Mouse (Mus musculus): ENCODE measurements at regions not wholly inside any gene's neighbourhood (a gene's known extent, or its start where the extent isn't known, plus 50 kb on each side); places are given as distances from the start of the nearest gene placed in this dataset.

GRCm38 (mm10) chr14:46275455-46275854 lies 103.8 kb upstream of the Gm15217 start:
- DNase-seq (ENCODE audit: low read depth, low spot score) = no peak
- H3K9ac ChIP-seq (ENCODE audit: control insufficient read depth, low read depth, low read length, poor library complexity, severe bottlenecking) = no peak overlapping the region
- H3K9me3 ChIP-seq (replicated peaks; ENCODE audit: insufficient read depth, low read length) = no peaks in the 10 kb centered on the region
- H3K79me2 ChIP-seq (ENCODE audit: control insufficient read depth, insufficient read depth, low read length, poor library complexity) = no peaks in the 10 kb centered on the region
- H3K4me1 ChIP-seq (ENCODE audit: control insufficient read depth in 1 of 2, insufficient read depth in 2 of 2, low read length in 2 of 2) = no peaks in the 10 kb centered on the region
- TF ChIP-seq RCOR1 (IDR thresholded peaks at IDR 0.05; ENCODE audit: low read depth, low read length) (no peak), GATA1 (IDR thresholded peaks at IDR 0.05; ENCODE audit: low read depth, low read length) (no peak)
- no peaks in the 10 kb centered on the region for H3K27me3 ChIP-seq (ENCODE audit: control insufficient read depth in 1 of 2, insufficient read depth in 2 of 2, low read length in 2 of 2)
- H3K36me3 ChIP-seq (ENCODE audit: control insufficient read depth in 1 of 2, insufficient read depth in 2 of 2, low read length in 2 of 2) = no peaks in the 10 kb centered on the region
- no peak overlapping the region for H3K4me3 ChIP-seq (ENCODE audit: control insufficient read depth in 1 of 2, insufficient read depth in 1 of 2, low read depth in 2 of 2, low read length in 2 of 2)
- H3K27ac ChIP-seq (ENCODE audit: control insufficient read depth, low read depth, low read length) = no peak overlapping the region

- no peaks in the 10 kb centered on the region for H3K36me3 ChIP-seq (ENCODE audit: control insufficient read depth in 1 of 2, insufficient read depth in 2 of 2, low read length in 2 of 2)
- H3K4me3 ChIP-seq (ENCODE audit: control insufficient read depth in 1 of 2, insufficient read depth in 1 of 2, low read depth in 2 of 2, low read length in 2 of 2) = no peak overlapping the region
- DNase-seq (ENCODE audit: low read depth, low spot score) = no peak
- no peaks in the 10 kb centered on the region for H3K27me3 ChIP-seq (ENCODE audit: control insufficient read depth in 1 of 2, insufficient read depth in 2 of 2, low read length in 2 of 2)
- no peaks in the 10 kb centered on the region for H3K79me2 ChIP-seq (ENCODE audit: control insufficient read depth, insufficient read depth, low read length, poor library complexity)
- H3K9ac ChIP-seq (ENCODE audit: control insufficient read depth, low read depth, low read length, poor library complexity, severe bottlenecking) = no peak overlapping the region
- no peaks in the 10 kb centered on the region for H3K4me1 ChIP-seq (ENCODE audit: control insufficient read depth in 1 of 2, insufficient read depth in 2 of 2, low read length in 2 of 2)
- no peak overlapping the region for H3K27ac ChIP-seq (ENCODE audit: control insufficient read depth, low read depth, low read length)
- TF ChIP-seq RAD21 (IDR thresholded peaks at IDR 0.05; ENCODE audit: low read depth, low read length) (no peak), POLR2AphosphoS2 (IDR thresholded peaks at IDR 0.05; ENCODE audit: low read length) (no peak), USF2 (IDR thresholded peaks at IDR 0.05; ENCODE audit: borderline replicate concordance in 1 of 2, insufficient read depth in 1 of 2, low read depth in 1 of 2, low read length in 2 of 2) (no peak), ZNF384 (IDR thresholded peaks at IDR 0.05; ENCODE audit: low read depth, low read length) (no peak), MYC (IDR thresholded peaks at IDR 0.05; ENCODE audit: low read depth, low read length) (no peak), POLR2AphosphoS5 (IDR thresholded peaks at IDR 0.05; ENCODE audit: borderline replicate concordance, low read depth, low read length) (no peak), CTCF (IDR thresholded peaks at IDR 0.05 in 2 of 3, conservative IDR thresholded peaks at IDR 0.05 in 1 of 3; ENCODE audit: control insufficient read depth in 1 of 3, insufficient read depth in 1 of 3, low read depth in 2 of 3, low read length in 3 of 3, poor library complexity in 1 of 3, severe bottlenecking in 1 of 3) (no peak), MXI1 (IDR thresholded peaks at IDR 0.05; ENCODE audit: low read depth, low read length) (no peak), NRF1 (IDR thresholded peaks at IDR 0.05; ENCODE audit: insufficient read depth, low read depth, low read length, poor library complexity, severe bottlenecking) (no peak), ZMIZ1 (IDR thresholded peaks at IDR 0.05; ENCODE audit: low read depth, low read length) (no peak), ETS1 (IDR thresholded peaks at IDR 0.05; ENCODE audit: low read depth, low read length) (no peak), MEF2A (IDR thresholded peaks at IDR 0.05; ENCODE audit: extremely low read depth, insufficient replicate concordance, low read depth, low read length, poor library complexity, severe bottlenecking) (no peak), MAX (IDR thresholded peaks at IDR 0.05; ENCODE audit: low read length) (no peak), TAL1 (IDR thresholded peaks at IDR 0.05; ENCODE audit: low read length) (no peak), RCOR1 (IDR thresholded peaks at IDR 0.05; ENCODE audit: low read depth, low read length) (no peak), NELFE (IDR thresholded peaks at IDR 0.05; ENCODE audit: low read depth, low read length) (no peak), E2F4 (IDR thresholded peaks at IDR 0.05; ENCODE audit: borderline replicate concordance, low read depth, low read length) (no peak)
- H3K9me3 ChIP-seq (replicated peaks; ENCODE audit: insufficient read depth, low read length) = no peaks in the 10 kb centered on the region
Measured at GRCm38 (mm10) chr14:46276926-46277831, 102.0 kb upstream of the Gm15217 start.

Measured in MEL (cell line).